Mouse (Mus musculus): ENCODE measurements at regions not wholly inside any gene's neighbourhood (a gene's known extent, or its start where the extent isn't known, plus 50 kb on each side); places are given as distances from the start of the nearest gene placed in this dataset.

DNA sequence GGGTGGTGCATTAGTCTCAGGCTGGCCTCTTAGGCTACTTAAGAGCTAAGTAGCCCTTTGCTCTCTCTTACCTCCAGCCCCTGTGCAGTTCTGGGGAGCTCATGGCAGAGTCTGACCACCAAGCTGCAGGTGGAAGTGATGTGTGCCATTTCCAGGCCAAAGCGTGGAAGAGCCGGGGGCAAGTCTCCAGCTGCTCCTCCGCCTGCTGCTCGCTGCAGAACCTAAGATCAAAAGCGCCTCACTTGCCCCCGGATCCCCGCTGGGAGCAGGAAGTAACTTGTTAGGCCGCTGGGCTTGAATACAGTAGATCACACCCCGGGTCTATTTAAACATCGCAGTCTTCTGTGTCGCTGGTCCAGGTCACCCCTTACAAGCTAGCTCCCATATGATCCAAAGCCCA, 246.8 kb upstream of the Prox1 start:
- DNase-seq (ENCODE audit: low spot score in 2 of 2) = no peak

DNA sequence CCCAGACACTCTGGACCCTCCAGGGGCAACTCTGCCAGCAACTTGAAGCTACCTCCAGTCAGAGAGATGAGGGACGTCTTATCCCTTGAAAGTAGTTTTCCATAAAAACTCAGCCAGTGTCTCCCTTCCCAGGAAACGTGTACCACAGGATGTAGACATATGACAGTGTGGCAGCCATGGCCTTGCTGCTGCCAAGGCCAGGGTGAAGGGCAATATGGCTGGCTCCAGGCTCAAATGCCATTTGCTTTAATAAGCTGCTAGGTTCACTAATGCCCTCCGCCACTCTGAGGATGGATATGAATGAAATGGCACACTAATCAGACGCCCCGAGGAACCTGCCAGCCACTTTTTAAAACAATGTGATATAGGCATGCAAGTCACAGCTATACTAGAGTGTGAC, 241.2 kb upstream of the Prox1 start:
- DNase-seq (ENCODE audit: low spot score in 2 of 2) = no peak

DNA sequence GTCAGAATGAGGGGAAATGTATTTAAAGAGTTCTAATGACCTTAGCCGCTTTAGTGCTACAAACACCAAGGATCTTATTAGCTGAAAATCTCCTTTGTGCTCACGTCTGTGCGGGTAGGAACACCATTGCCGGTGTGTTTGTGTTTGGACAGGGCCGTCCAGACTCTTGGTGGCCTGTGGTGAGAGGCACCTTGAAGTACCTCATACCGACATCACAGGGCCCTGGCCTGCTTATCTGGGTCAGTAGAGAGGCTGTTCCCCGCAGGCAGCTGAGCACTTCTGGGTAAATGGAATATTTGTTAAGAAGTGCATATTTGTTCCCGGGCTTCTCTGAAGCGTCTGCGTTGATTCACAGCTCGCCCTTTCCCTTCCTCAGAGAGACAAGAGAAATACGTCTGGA, 232.8 kb upstream of the Prox1 start:
- no peak for DNase-seq (ENCODE audit: low spot score in 2 of 2)

DNA sequence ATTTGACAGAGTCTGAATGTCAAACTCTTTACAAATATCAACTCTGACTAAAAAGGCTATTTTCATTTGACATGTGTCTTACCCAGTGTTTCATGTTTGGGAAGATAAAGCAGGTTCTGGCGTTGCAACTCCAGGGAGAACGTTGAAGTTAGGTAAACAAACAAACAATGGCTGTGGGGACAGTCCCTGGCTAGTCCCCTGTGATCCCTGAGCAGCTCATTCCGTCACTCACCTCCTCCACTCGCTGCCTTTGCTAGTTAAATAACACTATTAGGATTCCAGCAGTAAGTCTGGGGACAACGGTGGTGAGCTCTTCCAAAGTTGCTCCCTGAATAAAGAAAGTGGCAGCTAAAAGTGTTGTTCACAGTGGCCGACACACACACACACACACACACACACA, 227.8 kb upstream of the Prox1 start:
- DNase-seq (ENCODE audit: low spot score in 2 of 2) = no peak

DNA sequence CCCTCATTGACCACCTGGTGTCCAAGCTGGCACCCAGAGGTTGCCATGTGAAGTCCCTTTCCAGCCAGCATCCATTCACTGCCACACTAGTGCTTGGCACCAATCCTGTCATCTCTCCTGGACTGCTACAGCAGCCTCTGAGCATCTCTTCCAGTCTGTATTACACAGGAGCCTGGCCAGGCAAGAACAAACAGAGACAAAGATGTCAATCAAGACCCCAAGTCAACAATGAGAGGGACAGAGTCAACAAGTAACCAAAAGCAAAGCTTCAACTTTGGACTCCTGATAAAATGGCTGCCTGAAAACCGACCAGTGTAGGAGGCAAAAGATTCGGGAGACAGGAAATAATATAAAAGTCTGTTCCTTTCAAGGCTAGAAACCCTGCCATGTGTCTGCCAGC, 227.3 kb upstream of the Prox1 start:
- no peak for DNase-seq (ENCODE audit: low spot score in 2 of 2)

DNA sequence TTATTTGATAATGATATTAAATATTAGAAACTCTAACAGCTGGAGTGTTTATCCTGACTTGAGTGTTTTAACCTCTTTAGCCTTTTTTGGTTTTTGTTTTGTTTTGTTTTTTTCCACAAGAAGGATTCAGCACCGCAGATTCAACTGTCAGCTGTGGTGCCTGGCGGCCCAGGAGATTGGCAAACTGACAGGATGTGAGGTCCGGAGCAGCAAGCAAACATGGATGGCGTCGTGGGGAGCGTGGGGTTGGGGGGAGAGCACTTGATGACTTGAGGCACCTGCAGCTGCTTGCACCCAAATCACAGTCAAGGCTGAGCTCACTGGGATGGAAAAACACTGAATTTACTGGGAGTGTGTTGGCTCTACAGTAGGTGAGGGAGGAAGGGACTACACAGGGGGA, 222.5 kb upstream of the Prox1 start:
- no peak for DNase-seq (ENCODE audit: low spot score in 2 of 2)

DNA sequence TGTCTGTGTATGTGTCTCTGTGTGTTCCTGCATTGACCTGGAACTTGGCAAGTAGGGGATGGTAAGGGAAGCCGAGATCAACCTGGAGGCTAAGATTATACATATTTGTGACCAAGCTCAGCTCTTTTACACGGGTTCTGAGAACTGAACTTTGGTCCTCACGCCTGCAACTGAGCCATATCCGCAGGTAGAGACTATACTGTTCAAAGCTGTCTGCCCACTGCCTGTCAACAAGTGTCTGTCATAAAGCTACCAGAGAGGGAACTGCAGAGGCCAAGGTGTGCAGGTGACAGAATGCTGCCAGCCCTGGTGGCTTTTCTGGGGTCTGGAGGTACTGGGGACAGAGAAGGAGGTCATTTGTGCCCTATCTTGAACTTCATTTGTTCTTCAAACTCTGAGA, 218.3 kb upstream of the Prox1 start:
- DNase-seq (ENCODE audit: low spot score in 2 of 2) = no peak

DNA sequence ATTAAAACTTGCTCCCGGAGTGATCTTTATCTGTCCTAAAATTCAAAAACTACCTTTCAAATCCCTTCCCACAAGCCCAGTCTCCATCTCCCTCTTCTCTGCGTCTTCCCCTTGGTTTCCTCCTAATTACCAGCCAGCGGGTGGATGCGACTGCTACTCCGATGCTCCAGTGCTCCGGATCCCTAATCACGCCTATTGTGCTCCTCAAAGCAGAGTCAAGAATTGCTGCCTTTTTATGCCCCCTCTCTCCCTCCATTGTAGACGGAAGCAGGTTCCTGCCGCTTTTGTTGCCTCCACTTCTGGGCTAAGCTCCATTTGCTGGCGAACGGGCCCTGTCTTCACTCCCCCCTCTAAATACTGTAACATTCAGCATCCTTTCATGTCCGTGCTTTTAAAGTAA, 214.0 kb upstream of the Prox1 start:
- no peak for DNase-seq (ENCODE audit: low spot score in 2 of 2)

DNA sequence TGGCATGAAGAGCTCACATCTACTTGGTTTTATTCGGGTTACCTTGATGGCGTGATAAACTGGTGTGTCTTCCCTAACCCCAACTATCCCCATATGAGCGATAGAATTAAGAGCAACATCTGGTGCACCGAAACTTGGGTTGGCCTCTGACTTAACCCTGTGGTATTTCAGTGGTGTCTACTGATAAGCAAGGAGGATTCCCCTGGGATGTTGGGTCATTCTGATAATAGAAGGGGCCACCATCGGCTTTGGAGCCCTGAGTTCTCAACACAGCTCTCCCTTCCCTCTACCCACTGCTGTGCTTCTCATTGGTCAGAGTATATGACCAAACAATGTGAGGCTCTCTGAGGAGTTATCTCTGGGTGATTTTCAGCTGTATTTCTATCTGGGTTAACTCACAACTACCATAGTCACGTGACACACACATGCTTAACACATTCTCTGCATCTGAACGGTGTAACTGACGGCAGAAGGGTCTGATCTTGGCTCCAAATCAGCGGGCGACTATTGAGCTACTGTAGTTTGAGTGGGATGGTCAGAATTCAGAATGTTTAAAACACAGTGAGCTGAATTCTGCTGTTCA, 212.8 kb upstream of the Prox1 start:
- no peak for DNase-seq (ENCODE audit: low spot score in 2 of 2)

DNA sequence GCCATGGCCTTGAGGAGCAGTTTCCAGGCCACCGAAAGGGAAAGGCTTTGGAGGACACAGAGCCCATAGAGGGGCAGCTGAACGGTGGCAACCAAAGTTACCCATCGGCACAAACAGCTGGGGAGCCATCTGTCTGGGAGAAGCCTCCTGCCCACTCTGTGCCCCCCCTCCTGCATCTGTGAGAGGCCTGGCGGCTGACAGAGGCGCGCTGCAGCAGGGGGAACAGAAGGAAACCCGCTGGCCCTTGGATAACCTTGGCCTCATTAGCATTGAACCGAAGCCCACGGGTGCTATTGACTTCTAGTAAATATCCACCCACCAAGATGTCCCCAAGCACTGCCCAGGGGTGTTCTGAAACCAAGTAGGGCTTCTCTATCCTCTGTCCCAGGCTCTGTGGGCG, 209.6 kb upstream of the Prox1 start:
- DNase-seq (ENCODE audit: low spot score in 2 of 2) = no peak

DNA sequence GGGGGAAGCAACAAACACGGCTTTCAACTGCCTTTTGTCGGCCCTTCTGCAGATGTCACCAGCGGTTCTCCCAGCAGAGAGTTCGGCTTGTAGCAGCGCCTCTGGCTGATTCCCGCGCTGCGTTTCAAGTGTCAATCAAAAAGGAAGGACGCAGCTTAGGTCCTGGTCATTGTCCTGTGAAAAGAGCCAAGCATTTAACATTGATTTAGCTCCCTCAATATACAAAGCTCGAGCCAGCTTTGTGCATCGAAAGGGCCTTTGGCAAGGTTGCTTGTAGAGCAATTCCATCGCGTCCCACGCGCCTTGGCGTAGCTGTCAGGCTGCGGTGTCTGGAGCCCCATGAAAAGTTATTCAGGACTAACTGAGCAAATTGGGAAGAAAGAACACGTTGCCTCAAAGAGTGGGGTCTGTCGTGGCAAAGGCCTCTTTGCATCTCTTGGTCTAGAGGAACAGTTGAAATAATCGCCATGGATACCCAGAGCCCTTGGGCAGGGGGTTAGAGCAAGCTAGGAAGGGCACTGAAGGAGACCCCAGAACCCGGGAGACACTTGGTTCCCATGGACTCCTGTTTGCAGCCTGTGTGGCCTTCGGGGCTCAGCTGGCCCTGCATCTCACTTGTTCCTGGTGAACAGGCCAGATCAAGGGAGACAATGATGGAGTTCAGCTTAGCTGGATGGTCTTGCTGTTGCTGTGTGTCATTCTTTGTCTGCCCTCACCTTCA, 204.8 kb upstream of the Prox1 start:
- no peak for DNase-seq (ENCODE audit: low spot score in 2 of 2)

DNA sequence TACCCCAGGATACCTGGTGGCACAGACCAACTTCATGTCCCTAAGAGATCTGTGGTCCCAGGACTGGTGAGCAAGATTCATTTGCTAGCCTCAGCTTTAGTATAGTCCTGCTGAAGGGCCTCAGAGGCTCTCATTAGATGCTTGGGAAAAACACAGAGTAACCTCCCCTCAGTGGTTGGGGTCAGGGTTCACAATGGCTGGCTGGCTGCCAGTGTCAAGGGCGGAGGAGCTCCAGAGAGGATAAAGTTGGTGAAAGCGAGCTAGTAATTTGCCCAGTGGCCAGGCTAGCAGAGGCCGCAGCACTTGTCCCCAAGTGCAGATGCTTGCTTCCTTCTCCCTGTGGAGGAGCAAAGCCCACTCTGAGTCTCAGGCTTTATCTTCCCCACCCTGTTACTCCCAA, 203.8 kb upstream of the Prox1 start:
- no peak for DNase-seq (ENCODE audit: low spot score in 2 of 2)

DNA sequence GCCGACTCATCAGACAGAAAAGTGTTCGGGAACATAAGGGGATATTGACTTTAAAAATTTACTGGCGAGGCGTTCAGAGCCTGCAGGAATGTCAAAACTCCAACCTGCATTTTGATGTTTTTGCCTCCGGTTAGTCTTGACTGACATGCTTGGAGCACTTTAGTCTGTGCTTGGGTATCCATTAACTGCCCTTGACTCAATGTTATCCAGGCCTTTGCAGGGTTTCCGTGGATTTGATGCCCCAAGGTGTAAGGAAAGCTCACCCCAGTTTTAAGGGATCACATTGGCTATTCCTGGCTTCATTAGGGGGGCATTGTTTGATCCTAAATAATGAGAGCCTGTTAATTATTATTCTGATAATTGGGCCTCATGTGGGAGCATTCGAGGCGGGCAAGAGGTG, 196.1 kb upstream of the Prox1 start:
- DNase-seq (ENCODE audit: low spot score in 2 of 2) = no peak

DNA sequence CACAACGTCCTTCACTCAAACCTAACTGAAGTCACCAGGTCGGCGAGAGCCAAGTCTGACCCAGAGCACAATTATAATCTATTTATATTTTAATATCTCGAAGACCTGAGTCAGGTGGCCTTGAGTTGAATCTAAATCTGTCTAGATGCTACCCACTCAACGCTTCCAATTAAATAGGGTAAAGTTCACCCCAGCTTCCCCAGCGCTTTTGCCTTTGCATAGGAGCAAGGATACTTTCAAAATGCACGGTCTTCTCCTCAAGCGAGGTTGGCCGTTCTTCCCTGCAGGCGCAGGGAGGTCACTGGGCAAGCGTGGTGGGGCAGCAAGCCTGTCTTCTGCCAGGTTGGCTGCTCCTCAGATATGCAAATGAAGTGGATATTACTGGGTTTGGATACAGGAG, 194.6 kb upstream of the Prox1 start:
- DNase-seq (ENCODE audit: low spot score in 2 of 2) = no peak

DNA sequence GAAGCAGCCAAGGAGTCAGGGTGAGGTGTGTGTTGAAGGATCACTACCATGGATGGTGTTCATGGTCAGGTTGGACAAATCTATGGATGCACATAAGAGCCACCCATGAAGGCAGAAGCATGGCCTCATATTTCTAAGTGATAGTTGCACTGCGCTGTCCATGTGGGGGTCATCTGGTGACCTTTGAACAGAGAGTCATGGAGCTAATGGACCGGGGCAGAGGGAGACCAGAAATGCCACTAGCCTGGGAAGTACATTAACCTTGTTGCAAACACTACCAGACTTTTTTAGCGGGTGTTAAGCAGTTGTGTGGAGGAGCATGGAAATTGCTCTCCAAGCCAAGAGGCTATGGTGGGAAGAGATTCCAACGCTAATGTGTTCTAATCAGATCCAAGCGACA, 190.1 kb upstream of the Prox1 start:
- DNase-seq (ENCODE audit: low spot score in 2 of 2) = no peak

DNA sequence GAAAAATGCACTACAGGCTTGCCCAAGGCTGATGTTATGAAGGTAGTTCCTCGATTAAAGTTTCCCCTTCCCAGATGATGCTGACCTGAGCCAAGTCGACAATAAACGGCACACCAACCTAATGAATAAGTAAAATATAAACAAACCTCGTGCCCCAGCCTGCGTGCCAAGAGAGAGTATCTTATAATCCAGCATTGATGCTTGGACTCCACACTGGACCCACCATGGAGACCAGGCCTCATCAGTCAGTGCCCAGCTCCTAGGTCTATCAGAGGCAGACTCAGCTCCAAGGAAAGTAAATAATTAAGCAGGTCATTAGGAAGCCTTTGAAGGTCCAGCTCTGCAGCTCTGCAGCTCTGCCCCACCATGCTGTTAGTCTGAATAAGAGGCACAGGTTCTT, 187.3 kb upstream of the Prox1 start:
- DNase-seq (ENCODE audit: low spot score in 2 of 2) = no peak

DNA sequence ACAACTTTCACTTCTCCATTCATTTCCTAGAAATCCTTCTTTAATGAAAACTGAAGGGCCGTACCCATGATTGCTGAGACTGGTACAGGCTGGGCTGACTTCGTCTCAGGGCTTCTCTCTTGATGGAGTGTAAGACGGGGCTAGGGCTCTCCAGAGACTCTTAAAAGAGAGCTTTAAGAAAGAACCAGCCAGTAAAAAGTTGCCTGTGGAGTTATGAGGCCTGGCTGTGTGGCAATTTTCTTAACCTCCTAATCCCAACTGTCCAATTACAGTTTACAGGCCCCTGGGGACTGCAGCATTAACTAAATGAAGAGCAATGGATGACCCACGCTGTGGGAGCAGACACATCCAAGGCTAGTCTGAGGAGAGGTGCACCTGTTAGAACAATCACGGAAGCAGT, 177.1 kb upstream of the Prox1 start:
- no peak for DNase-seq (ENCODE audit: low spot score in 2 of 2)

DNA sequence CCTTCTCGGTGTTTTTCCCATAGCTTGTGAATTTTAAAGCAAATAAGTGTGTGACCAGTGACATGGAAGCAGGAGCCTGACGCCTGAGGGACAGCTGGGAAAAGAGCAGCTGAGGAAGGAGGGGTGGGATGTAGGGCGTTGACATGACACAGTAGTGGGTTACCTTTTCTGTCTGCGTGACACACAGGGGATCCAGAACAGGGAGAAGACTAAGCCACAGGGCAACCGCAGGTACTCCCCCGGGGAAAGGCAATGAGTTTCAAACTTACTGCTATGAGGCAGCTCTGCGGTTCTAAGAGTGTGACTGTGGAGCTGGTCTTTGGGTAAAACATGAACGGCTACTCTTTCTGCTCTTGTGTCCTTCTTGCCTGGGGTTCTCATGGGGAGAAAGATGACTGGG, 170.2 kb upstream of the Prox1 start:
- no peak for DNase-seq (ENCODE audit: low spot score in 2 of 2)

DNA sequence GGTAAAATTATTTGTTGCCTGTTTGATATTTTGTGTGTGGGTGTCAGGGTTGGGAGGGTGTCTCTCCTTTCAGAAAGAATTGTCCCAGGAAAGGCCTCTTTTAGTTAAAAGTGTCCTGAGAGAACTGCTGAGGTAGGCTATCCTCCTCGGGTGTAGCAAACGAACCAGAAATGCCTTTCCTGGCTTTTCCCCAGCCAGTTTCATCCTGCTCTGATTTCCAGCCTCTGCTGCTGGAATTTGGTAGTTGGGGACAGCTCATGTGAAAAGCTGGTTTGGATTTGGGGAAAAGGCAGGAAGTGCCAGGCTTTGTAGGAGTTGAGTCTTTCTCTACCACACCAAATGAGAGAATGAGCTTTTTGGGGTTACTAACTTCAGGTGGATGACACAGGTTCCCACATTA, 164.0 kb upstream of the Prox1 start:
- no peak for DNase-seq (ENCODE audit: low spot score in 2 of 2)

DNA sequence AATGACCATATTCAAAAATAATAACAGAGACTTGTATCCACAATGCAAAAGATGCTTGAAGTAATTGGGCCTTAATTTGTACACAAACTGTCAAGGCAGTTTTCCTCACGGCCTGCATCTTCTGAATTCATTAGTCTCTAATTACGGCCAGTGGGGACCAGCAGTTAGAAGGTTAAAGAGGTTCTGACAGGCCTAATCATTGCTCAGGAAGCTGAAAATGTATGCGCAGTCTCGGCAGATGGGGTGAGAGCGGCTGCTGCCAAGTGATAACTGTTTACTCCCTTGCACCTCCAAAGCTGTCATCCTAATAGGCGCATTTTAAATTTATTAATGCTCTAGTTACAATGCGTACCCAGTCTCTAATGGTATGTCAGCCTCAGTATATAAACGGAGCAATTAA, 163.5 kb upstream of the Prox1 start:
- no peak for DNase-seq (ENCODE audit: low spot score in 2 of 2)

DNA sequence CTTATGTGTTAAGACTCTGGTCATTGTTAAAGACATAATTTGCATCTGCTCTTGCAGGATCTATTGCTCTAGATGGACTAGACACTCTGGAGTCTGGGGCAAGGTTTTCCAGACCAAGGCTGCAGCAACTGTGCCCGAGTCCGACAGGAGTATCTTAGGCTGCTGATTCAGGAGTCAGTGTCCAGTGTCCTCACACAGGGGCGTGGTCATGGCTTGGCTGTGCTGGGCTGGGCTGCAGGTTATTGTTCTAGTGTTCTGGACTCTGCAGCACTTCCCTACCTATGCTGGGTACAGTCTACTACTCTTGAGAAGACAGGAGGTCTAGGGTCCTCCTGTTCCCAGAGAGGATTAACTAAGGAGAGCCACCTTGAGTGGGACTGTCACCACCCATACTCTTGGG, 161.5 kb upstream of the Prox1 start:
- no peak for DNase-seq (ENCODE audit: low spot score in 2 of 2)

DNA sequence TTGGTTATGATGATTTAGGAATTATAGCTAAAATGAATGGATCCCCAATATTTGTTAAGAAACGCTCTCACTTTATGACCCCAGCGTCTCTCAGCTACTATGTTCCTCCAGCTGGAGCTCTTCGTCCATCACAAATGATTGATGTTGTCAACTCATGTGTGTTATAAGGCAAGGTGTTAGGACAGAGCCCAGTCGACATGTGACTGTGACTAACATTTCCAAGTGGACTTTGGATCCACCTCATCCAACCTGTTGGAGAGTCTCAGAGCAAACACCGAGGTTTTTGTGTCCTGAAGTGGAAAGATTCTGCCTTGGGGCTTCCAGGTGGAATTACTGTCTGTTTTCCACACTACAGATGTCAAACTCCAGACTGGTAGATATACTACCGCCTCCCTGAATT, 154.0 kb upstream of the Prox1 start:
- no peak for DNase-seq (ENCODE audit: low spot score in 2 of 2)

DNA sequence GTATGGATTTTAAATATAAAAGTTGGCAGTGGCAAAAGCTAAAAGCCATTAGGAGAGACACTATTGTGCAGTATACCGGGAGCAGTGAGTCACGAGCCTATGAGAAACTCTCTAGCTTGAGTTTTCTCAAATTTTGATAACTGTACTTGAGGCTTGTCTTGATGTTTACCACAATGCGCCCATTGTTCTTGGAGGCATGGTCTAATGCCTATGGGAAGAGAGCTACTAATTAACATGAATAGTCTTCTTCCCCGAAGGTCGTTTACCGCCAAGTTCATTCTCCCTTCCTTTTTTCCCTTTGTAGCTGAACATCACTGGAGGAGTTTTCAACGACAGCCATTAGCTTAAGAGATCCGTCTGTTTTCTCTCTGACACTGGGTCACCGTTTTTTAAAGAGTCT, 153.2 kb upstream of the Prox1 start:
- DNase-seq (ENCODE audit: low spot score in 2 of 2) = no peak

DNA sequence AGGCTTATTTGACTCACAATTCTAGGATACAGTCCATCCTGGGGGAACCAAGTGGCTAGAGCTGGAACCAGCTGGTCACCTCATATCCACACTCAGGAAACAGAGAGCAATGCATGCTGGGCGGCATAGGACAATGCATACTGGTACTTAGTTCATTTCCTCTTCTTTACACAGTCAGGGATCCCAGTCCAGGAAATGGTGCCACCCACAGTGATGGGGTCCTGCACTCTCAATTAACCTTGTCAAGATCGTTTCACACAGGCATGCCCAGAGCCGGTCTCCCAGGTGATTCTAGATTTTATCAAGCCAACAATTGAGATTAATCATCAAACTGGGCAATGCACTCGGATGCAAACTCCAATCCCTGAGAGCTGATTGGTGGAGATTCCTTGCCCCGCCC, 145.7 kb upstream of the Prox1 start:
- no peak for DNase-seq (ENCODE audit: low spot score in 2 of 2)
